Comparison of ENCODE assay signal across 3 mouse cellular contexts in genomic region chr12:73563122-73563521, GRCm38 (mm10). TPM values are rescaled to one million over a fixed set of nuclear protein-coding genes. Genes with fewer than 3 reads are reported as not detected.
"Had no signal": no experiment of that assay in that cellular context is flagged by ENCODE, and none has a peak within 500 bp of the region (broad histone marks: within the 10 kb centered on the region; RNA-seq: fewer than 3 reads in every experiment).

No protein-coding gene starts in this region.

RNA-seq across cellular contexts. Expression of gene Tmem30b, which starts 16.9 kb away (rescaled TPM):
- total RNA-seq: hematopoietic stem cell, adult 5-6 weeks; layer of hippocampus, adult 2 months; layer of hippocampus, postnatal 36 days had no signal
